Mouse (Mus musculus) stomach, embryonic 16.5 days (tissue): Measurements from ENCODE around the gene Unk. TPM values are rescaled to one million over a fixed set of nuclear protein-coding genes. Genes with fewer than 3 reads are reported as not detected.

ENCODE experiments used
- ATAC-seq: fragments of 200-750 bp; cut with Nextera tagmentation; 2 replicates; pipeline ENCODE4 v1.8.0; 2017; ENCODE audit warnings: moderate number of reproducible peaks, moderate TSS enrichment; ENCODE audit not compliant: insufficient read depth, low FRiP score
- H3K27ac ChIP-seq: fragments of 300-500 bp; sonication (generic); 2 replicates; pipeline ENCODE4 v1.5.1; 2014; ENCODE audit warnings: low read length
- H3K27me3 ChIP-seq: fragments of 300-500 bp; sonication (generic); 2 replicates; pipeline ENCODE4 v1.6.1; 2014; ENCODE audit warnings: low read length, control low read depth, mixed read lengths; ENCODE audit not compliant: control insufficient read depth, insufficient read depth
- H3K36me3 ChIP-seq: fragments of 300-500 bp; sonication (generic); 2 replicates; pipeline ENCODE4 v1.6.1; 2014; ENCODE audit warnings: low read length; ENCODE audit not compliant: control insufficient read depth, insufficient read depth
- H3K4me1 ChIP-seq: fragments of 300-500 bp; sonication (generic); 2 replicates; pipeline ENCODE4 v1.6.1; 2014; ENCODE audit warnings: low read length, control low read depth, mixed read lengths; ENCODE audit not compliant: control insufficient read depth, insufficient read depth
- H3K4me2 ChIP-seq: fragments of 300-500 bp; sonication (generic); 2 replicates; pipeline ENCODE4 v1.6.1; 2014; ENCODE audit warnings: low read depth, low read length, mixed read lengths
- H3K4me3 ChIP-seq: fragments of 300-500 bp; sonication (generic); replicated peaks from 2 replicates; pipeline ENCODE4 v1.5.1; 2014; ENCODE audit warnings: mild to moderate bottlenecking, low read length
- H3K9ac ChIP-seq: fragments of 300-500 bp; sonication (generic); 2 replicates; pipeline ENCODE4 v1.6.1; 2014; ENCODE audit warnings: low read length
- H3K9me3 ChIP-seq: fragments of 300-500 bp; sonication (generic); replicated peaks from 2 replicates; pipeline ENCODE4 v1.6.1; 2016; ENCODE audit warnings: low read length, control low read depth; ENCODE audit not compliant: control insufficient read depth
- WGBS: fragments of 180-500 bp; shearing (Covaris S2); extraction: QIAGEN DNeasy Blood & Tissue Kit; methylation state at CpG from one replicate; pipeline ENCODE4 v1.1.7; 2014; 5-methylcytosine and 5-hydroxymethylcytosine counted together
- polyA plus RNA-seq: library from polyadenylated mRNA; unstranded; fragments of >200 nt; fragmentation: Nextera tagmentation; extraction: Ambion mirVana; gene quantifications from 2 replicates; pipeline ENCODE4 v1.2.1, GENCODE M21; 2015

Gene Unk
- polyA plus RNA-seq, 1 experiment from 2014 or later: 26.4 TPM

- no peaks in the 10 kb centered on the region for H3K9me3 ChIP-seq
- no peaks in the 10 kb centered on the region for H3K27me3 ChIP-seq
Measured at GRCm38 (mm10) chr11:116037826-116038225, 7.7 kb downstream of the Unk start.

GRCm38 (mm10) chr11:116040593-116040992 lies 10.5 kb downstream of the Unk start:
- no peaks in the 10 kb centered on the region for H3K9me3 ChIP-seq
- H3K4me3 ChIP-seq: no peak overlapping the region
- no peak overlapping the region for H3K27ac ChIP-seq
- no peak overlapping the region for H3K9ac ChIP-seq
- no peaks in the 10 kb centered on the region for H3K4me1 ChIP-seq
- H3K36me3 ChIP-seq: peaks cover 7% of the 10 kb centered on the region
- WGBS: 84% methylated on average over 6 of the region's 6 CpGs
- H3K4me2 ChIP-seq: no peak overlapping the region
- no peak for ATAC-seq
- no peaks in the 10 kb centered on the region for H3K27me3 ChIP-seq

More at GRCm38 (mm10) chr11:116037826-116038225, 7.7 kb downstream of the Unk start:
- H3K4me3 ChIP-seq: no peak overlapping the region
- H3K36me3 ChIP-seq: peaks cover 7% of the 10 kb centered on the region
- H3K4me2 ChIP-seq: no peak overlapping the region
- WGBS: 94% methylated on average over 9 of the region's 9 CpGs
- no peak for ATAC-seq
- no peak overlapping the region for H3K9ac ChIP-seq
- H3K27ac ChIP-seq: no peak overlapping the region
- no peaks in the 10 kb centered on the region for H3K4me1 ChIP-seq

DNA sequence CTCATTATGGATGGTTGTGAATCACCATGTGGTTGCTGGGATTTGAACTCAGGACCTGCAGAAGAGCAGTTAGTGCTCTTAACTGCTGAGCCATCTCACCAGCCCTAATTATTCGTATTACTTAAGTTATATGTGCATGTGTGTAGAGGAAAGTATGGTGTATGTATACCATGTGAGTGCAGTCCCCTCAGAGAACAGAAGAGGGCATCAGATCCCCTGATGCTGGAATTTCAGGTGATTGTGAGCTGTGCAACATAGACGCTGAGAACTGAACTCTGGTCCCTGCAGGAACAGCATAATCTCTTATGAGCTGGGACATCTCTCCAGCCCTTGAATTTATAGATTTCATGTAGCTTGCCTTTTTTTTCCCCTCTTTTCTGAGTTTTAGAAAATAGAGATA lies 11.7 kb downstream of the Unk start:
- H3K36me3 ChIP-seq: peaks cover 13% of the 10 kb centered on the region
- no peak overlapping the region for H3K4me2 ChIP-seq
- ATAC-seq: no peak
- no peaks in the 10 kb centered on the region for H3K27me3 ChIP-seq
- WGBS: 95% methylated on average over 2 of the region's 2 CpGs
- H3K9ac ChIP-seq: no peak overlapping the region
- H3K4me3 ChIP-seq: no peak overlapping the region
- no peaks in the 10 kb centered on the region for H3K9me3 ChIP-seq
- no peaks in the 10 kb centered on the region for H3K4me1 ChIP-seq
- no peak overlapping the region for H3K27ac ChIP-seq

- Histone ChIP-seq H3K27me3 (no peaks in the 10 kb centered on the region), H3K4me3 (no peak overlapping the region), H3K27ac (no peak overlapping the region), H3K4me1 (no peaks in the 10 kb centered on the region), H3K36me3 (peaks cover 16% of the 10 kb centered on the region), H3K9me3 (no peaks in the 10 kb centered on the region), H3K4me2 (no peak overlapping the region), H3K9ac (no peak overlapping the region)
- 77% methylated on average over 5 of the region's 5 CpGs for WGBS
- no peak for ATAC-seq
Measured at GRCm38 (mm10) chr11:116042372-116043138, 12.4 kb downstream of the Unk start.

- Histone ChIP-seq H3K27me3 (no peaks in the 10 kb centered on the region), H3K9me3 (no peaks in the 10 kb centered on the region), H3K9ac (no peak overlapping the region), H3K4me2 (no peak overlapping the region), H3K27ac (no peak overlapping the region), H3K4me1 (no peaks in the 10 kb centered on the region), H3K36me3 (peaks cover 18% of the 10 kb centered on the region), H3K4me3 (no peak overlapping the region)
- no peak for ATAC-seq
- 91% methylated on average over 1 of the region's 1 CpGs for WGBS
Measured at GRCm38 (mm10) chr11:116043286-116043685, 13.2 kb downstream of the Unk start.

- Histone ChIP-seq H3K27me3 (no peaks in the 10 kb centered on the region), H3K9me3 (no peaks in the 10 kb centered on the region), H3K27ac (no peak overlapping the region), H3K36me3 (peaks cover 32% of the 10 kb centered on the region), H3K9ac (no peak overlapping the region), H3K4me2 (no peak overlapping the region), H3K4me3 (no peak overlapping the region), H3K4me1 (no peaks in the 10 kb centered on the region)
- 95% methylated on average over 6 of the region's 6 CpGs for WGBS
- no peak for ATAC-seq
Measured at GRCm38 (mm10) chr11:116045173-116045572, 15.1 kb downstream of the Unk start.

- peaks cover 54% of the 10 kb centered on the region for H3K36me3 ChIP-seq
- H3K4me3 ChIP-seq: no peak overlapping the region
- no peaks in the 10 kb centered on the region for H3K27me3 ChIP-seq
- ATAC-seq: no peak
- H3K9ac ChIP-seq: no peak overlapping the region
- WGBS: 72% methylated on average over 2 of the region's 2 CpGs
- no peak overlapping the region for H3K27ac ChIP-seq
- H3K9me3 ChIP-seq: no peaks in the 10 kb centered on the region
- H3K4me1 ChIP-seq: no peaks in the 10 kb centered on the region
- no peak overlapping the region for H3K4me2 ChIP-seq
Measured at GRCm38 (mm10) chr11:116049610-116050009, 19.5 kb downstream of the Unk start.

DNA sequence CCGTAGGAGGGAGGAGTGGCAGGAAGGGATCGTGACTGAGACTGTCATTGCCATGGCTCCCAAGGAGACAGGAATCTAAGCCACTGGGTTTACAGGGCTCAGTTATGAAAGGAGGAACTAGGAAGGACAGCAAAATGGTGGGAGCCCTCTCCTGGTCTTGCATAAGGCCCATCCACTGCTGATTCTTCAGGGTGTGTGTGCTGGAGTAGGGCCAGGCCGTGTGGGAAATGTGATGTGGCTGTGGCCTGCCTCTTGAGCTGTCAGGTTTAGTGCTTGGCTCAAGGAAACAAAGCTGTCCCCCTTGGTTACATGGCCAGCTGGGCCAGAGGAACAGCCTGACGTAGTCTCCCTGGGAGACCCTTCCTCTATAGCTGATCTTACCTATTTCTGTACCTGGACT lies 20.1 kb downstream of the Unk start:
- Histone ChIP-seq H3K9ac (no peak overlapping the region), H3K36me3 (peaks cover 54% of the 10 kb centered on the region), H3K4me2 (no peak overlapping the region), H3K27me3 (no peaks in the 10 kb centered on the region), H3K4me1 (no peaks in the 10 kb centered on the region), H3K4me3 (no peak overlapping the region), H3K9me3 (no peaks in the 10 kb centered on the region), H3K27ac (no peak overlapping the region)
- 85% methylated on average over 4 of the region's 4 CpGs for WGBS
- no peak for ATAC-seq

DNA sequence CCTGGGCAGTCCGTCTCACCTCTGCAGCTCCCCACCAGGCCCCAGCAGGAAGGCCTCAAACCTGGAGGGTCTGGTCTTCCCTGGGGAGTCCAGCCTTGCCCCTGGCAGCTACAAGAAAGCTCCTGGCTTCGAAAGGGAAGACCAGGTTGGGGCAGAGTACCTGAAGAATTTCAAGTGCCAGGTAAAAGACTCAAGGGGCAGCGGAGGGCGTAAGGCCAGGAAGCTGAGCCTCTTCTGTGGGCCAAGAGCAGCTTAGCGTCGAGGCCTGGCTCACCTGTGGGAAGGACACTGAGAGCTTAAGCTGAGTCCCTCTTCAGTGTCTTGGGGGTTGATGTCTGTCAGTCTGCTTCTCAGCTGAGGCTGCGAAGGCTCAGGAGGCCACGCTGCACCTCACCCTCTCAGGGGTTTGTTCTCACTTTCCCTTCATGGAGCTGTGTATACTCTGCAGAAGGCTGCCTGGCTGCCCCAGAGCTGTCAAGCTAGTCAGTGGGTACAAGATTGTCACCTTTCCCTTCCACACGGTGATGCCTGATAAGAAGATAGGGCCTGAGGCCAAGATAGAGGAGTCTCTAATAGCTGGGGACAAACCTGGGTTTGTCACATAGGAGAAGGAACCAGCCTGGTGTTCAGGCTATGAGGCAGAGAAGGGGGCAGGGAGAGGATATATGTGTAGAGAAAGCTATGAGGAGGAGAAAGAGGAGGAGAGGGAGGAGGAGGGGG lies 23.5 kb downstream of the Unk start:
- no peaks in the 10 kb centered on the region for H3K4me1 ChIP-seq
- H3K9ac ChIP-seq: no peak overlapping the region
- no peaks in the 10 kb centered on the region for H3K9me3 ChIP-seq
- no peak overlapping the region for H3K27ac ChIP-seq
- 91% methylated on average over 9 of the region's 9 CpGs for WGBS
- no peaks in the 10 kb centered on the region for H3K27me3 ChIP-seq
- peaks cover 52% of the 10 kb centered on the region for H3K36me3 ChIP-seq
- no peak overlapping the region for H3K4me3 ChIP-seq
- H3K4me2 ChIP-seq: no peak overlapping the region
- ATAC-seq: no peak
